Mouse (Mus musculus) hindbrain, embryonic 14.5 days (tissue): Measurements from ENCODE around the gene Calm4. TPM values are rescaled to one million over a fixed set of nuclear protein-coding genes. Genes with fewer than 3 reads are reported as not detected.
"Not testable (repeated sequence)": the region's sequence is repeated elsewhere in the genome, so short reads cannot be mapped to it uniquely, and the experiment has no call there.

Source experiments
- ATAC-seq: fragments of 200-750 bp; cut with Nextera tagmentation; 2 replicates; pipeline ENCODE4 v1.8.0; 2017; ENCODE audit warnings: moderate number of reproducible peaks, mild to moderate bottlenecking, moderate TSS enrichment, moderate library complexity; ENCODE audit not compliant: low FRiP score
- DNase-seq: peaks from one replicate; pipeline ENCODE4 v3.0.0-alpha.2; 2015; ENCODE audit warnings: low spot score
- H3K27ac ChIP-seq: fragments of 300-500 bp; sonication (generic); 2 replicates; pipeline ENCODE4 v1.5.1; 2014; ENCODE audit warnings: mild to moderate bottlenecking, moderate library complexity
- H3K27me3 ChIP-seq: fragments of 300-500 bp; sonication (generic); 2 replicates; pipeline ENCODE4 v1.6.1; 2014; ENCODE audit warnings: mild to moderate bottlenecking, low read length, mixed read lengths; ENCODE audit not compliant: control insufficient read depth, insufficient read depth
- H3K36me3 ChIP-seq: fragments of 300-500 bp; sonication (generic); replicated peaks from 2 replicates; pipeline ENCODE4 v1.6.1; 2014; ENCODE audit not compliant: control insufficient read depth, insufficient read depth
- H3K4me1 ChIP-seq: fragments of 300-500 bp; sonication (generic); replicated peaks from 2 replicates; pipeline ENCODE4 v1.6.1; 2014; ENCODE audit warnings: antibody characterized with exemption, low read length, mixed read lengths; ENCODE audit not compliant: control insufficient read depth, insufficient read depth
- H3K4me2 ChIP-seq: fragments of 300-500 bp; sonication (generic); replicated peaks from 2 replicates; pipeline ENCODE4 v1.6.1; 2014; ENCODE audit warnings: mild to moderate bottlenecking, moderate library complexity
- H3K4me3 ChIP-seq: fragments of 300-500 bp; sonication (generic); replicated peaks from 2 replicates; pipeline ENCODE4 v1.5.1; 2014; ENCODE audit warnings: mild to moderate bottlenecking, low read length
- H3K9ac ChIP-seq: fragments of 300-500 bp; sonication (generic); 2 replicates; pipeline ENCODE4 v1.6.1; 2014
- H3K9me3 ChIP-seq: fragments of 300-500 bp; sonication (generic); 2 replicates; pipeline ENCODE4 v1.6.1; 2016; ENCODE audit warnings: low read length; ENCODE audit not compliant: control insufficient read depth
- WGBS: fragments of 180-500 bp; shearing (Covaris S2); extraction: QIAGEN DNeasy Blood & Tissue Kit; methylation state at CpG from one replicate; pipeline ENCODE4 v1.1.7; 2014; 5-methylcytosine and 5-hydroxymethylcytosine counted together
- polyA plus RNA-seq: library from polyadenylated mRNA; unstranded; fragments of >200 nt; fragmentation: Nextera tagmentation; extraction: Ambion mirVana; gene quantifications from 2 replicates; pipeline ENCODE4 v1.2.1, GENCODE M21; 2014

Gene Calm4
- polyA plus RNA-seq, 1 experiment from 2014 or later, result not detected

GRCm38 (mm10) chr13:3818012-3818739 lies 19.4 kb upstream of the Calm4 start:
- no peak overlapping the region for H3K9ac ChIP-seq
- no peak overlapping the region for H3K4me3 ChIP-seq
- H3K4me1 ChIP-seq, result no peaks in the 10 kb centered on the region
- no peak overlapping the region for H3K27ac ChIP-seq
- H3K4me2 ChIP-seq, result no peak overlapping the region
- no peaks in the 10 kb centered on the region for H3K36me3 ChIP-seq
- H3K9me3 ChIP-seq, result no peaks in the 10 kb centered on the region
- DNase-seq (no peak), ATAC-seq (no peak)
- H3K27me3 ChIP-seq, result no peaks in the 10 kb centered on the region
- WGBS, result 79% methylated on average over 5 of the region's 5 CpGs

DNA sequence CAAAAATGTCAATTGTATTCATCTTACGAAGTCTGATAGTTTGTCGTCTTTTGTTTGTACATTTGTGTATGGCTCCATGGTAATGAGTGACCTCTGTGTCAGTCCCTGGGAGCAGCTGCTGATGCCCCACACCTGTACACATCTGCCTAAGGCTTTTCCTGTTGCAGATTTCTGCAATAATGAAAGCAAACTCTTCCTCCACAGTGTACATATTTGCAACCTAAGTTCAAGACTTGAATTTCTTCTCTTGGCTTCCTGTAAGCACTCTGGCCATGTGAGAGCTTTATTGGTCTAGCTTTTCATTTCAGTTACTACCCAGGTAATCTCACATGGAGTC lies 18.8 kb upstream of the Calm4 start:
- no peaks in the 10 kb centered on the region for H3K27me3 ChIP-seq
- H3K4me2 ChIP-seq, result no peak overlapping the region
- WGBS, result 96% methylated on average over 2 of the region's 2 CpGs
- H3K27ac ChIP-seq, result no peak overlapping the region
- no peaks in the 10 kb centered on the region for H3K9me3 ChIP-seq
- no peaks in the 10 kb centered on the region for H3K36me3 ChIP-seq
- DNase-seq (no peak), ATAC-seq (no peak)
- H3K4me3 ChIP-seq, result no peak overlapping the region
- H3K4me1 ChIP-seq, result no peaks in the 10 kb centered on the region
- H3K9ac ChIP-seq, result no peak overlapping the region

DNA sequence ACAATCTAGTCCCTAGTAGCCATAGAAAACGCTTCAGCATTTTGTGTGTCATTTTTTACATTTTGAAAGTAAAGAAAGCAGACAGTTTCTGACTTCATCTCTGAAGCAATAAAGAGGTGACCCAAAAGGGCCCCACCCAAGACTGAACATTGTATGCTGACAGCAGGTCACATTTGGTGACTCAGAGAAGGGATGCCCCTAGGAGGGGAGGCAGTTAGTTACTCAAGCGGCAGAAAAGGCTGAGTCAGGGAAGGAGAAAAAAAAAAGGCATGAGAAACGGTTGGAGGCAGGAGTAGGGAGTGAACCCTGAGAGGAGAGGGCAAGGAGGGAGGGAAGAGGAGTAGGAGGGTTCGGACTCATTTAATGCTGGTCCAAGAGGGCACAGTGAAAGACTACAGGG lies 15.5 kb upstream of the Calm4 start:
- Histone ChIP-seq H3K4me2 (no peak overlapping the region), H3K27me3 (no peaks in the 10 kb centered on the region), H3K36me3 (no peaks in the 10 kb centered on the region), H3K4me1 (no peaks in the 10 kb centered on the region), H3K9ac (no peak overlapping the region), H3K27ac (no peak overlapping the region), H3K9me3 (no peaks in the 10 kb centered on the region), H3K4me3 (no peak overlapping the region)
- whole genome bisulfite sequencing, result 72% methylated on average over 4 of the region's 4 CpGs
- DNase-seq (no peak), ATAC-seq (no peak)

DNA sequence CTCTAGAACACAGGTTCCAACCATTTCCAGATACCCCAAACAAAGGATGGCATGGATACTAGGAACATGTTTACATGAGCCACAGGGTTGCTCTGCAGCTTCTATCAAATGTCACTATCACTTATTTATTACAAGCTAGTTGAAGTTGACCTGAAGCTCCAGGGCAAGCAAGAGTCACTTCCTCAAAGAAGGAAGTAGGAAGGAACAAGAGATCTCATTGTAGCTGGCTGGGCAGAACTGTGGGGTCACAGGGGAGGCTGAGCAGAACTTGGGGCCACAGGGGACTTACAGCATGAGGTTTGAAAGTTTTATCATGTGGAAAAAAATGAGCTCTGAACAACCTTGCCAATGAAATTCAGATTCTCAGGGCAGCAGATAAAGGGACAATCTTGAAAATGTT lies 11.8 kb upstream of the Calm4 start:
- H3K27ac ChIP-seq, result no peak overlapping the region
- no peaks in the 10 kb centered on the region for H3K27me3 ChIP-seq
- H3K4me2 ChIP-seq, result no peak overlapping the region
- no peak overlapping the region for H3K9ac ChIP-seq
- no peaks in the 10 kb centered on the region for H3K36me3 ChIP-seq
- no peak overlapping the region for H3K4me3 ChIP-seq
- DNase-seq (no peak), ATAC-seq (no peak)
- no peaks in the 10 kb centered on the region for H3K4me1 ChIP-seq
- no peaks in the 10 kb centered on the region for H3K9me3 ChIP-seq

DNA sequence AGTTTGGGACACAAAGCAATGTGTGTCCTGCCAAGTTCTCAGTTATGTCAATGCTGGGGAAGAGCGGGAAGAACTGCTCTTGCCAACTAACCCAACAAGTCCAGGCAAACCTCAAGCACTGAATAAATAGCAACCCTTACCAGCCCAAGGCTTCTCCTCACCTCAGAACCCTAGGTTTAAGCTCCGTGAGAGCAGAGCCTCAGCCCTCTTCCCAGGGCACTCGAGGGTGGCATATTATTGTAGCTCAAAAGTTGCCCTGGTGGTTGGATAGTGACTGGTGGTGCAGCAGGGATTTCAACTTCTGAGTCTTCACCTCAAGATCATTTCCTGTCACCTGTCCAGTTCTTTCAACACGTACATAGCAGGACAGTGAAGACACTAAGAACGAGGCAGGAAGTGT lies 6.0 kb upstream of the Calm4 start:
- Histone ChIP-seq H3K36me3 (no peaks in the 10 kb centered on the region), H3K9me3 (no peaks in the 10 kb centered on the region), H3K4me1 (no peaks in the 10 kb centered on the region), H3K27me3 (no peaks in the 10 kb centered on the region), H3K4me3 (no peak overlapping the region), H3K4me2 (no peak overlapping the region), H3K27ac (no peak overlapping the region), H3K9ac (no peak overlapping the region)
- WGBS, result 89% methylated on average over 5 of the region's 5 CpGs
- DNase-seq (no peak), ATAC-seq (no peak)

DNA sequence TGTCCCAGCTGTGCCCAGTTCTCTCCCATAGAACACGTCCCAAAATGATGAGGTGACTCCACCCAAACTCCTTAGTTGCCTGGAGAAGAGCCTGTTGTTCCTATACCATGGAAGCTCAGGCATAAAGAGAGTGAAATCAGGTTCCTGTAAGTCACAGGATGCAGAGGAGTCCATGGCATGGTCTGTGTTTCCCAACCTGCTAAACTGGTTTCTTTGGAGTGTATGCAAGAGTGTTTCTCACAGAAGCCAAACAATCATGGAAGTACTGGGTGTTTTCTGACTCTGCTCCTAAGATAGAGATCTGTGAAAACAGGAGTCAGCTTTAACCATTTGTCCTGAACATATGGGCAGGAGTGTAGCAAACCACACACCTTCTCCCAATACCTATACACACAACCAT lies 5.6 kb upstream of the Calm4 start:
- no peaks in the 10 kb centered on the region for H3K9me3 ChIP-seq
- no peak overlapping the region for H3K27ac ChIP-seq
- no peak overlapping the region for H3K4me2 ChIP-seq
- H3K4me1 ChIP-seq, result no peaks in the 10 kb centered on the region
- DNase-seq, result no peak
- no peak overlapping the region for H3K4me3 ChIP-seq
- no peak overlapping the region for H3K9ac ChIP-seq
- 67% methylated on average over 1 of the region's 1 CpGs for WGBS
- H3K27me3 ChIP-seq, result no peaks in the 10 kb centered on the region
- ATAC-seq, result no peak
- no peaks in the 10 kb centered on the region for H3K36me3 ChIP-seq

GRCm38 (mm10) chr13:3832450-3832849 lies 5.1 kb upstream of the Calm4 start:
- H3K4me2 ChIP-seq, result no peak overlapping the region
- 69% methylated on average over 2 of the region's 2 CpGs for WGBS
- no peaks in the 10 kb centered on the region for H3K27me3 ChIP-seq
- DNase-seq, result no peak
- H3K4me1 ChIP-seq, result no peaks in the 10 kb centered on the region
- H3K9me3 ChIP-seq, result no peaks in the 10 kb centered on the region
- no peak overlapping the region for H3K27ac ChIP-seq
- no peak for ATAC-seq
- no peaks in the 10 kb centered on the region for H3K36me3 ChIP-seq
- H3K9ac ChIP-seq, result no peak overlapping the region
- no peak overlapping the region for H3K4me3 ChIP-seq

DNA sequence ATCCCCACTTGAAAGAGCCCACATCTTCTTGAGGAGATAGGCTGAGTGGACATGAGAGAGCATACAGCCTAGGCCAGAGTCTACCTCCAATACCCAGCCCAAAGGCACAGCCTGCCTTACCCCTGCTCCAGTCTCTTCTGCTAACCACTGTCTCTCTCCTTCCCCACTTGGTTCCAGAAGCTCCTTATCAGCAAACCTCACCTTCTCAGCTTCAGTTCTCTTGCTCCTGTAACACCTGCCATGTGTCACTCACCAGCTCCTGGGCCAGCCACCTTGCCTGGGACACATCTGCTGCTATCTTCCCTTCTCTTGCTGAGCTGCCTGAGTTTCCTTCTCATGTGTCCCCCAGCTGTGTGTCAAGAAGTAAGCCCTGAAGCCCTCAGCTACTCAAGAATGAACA lies 3.9 kb upstream of the Calm4 start:
- not testable (repeated sequence) for H3K9ac ChIP-seq, H3K27ac ChIP-seq, H3K9me3 ChIP-seq, H3K36me3 ChIP-seq, DNase-seq, ATAC-seq, H3K27me3 ChIP-seq, H3K4me2 ChIP-seq, H3K4me3 ChIP-seq, H3K4me1 ChIP-seq

DNA sequence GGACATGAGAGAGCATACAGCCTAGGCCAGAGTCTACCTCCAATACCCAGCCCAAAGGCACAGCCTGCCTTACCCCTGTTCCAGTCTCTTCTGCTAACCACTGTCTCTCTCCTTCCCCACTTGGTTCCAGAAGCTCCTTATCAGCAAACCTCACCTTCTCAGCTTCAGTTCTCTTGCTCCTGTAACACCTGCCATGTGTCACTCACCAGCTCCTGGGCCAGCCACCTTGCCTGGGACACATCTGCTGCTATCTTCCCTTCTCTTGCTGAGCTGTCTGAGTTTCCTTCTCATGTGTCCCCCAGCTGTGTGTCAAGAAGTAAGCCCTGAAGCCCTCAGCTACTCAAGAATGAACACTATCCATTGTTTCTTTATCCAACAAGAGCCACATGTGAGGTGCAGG lies 3.1 kb downstream of the Calm4 start:
- H3K36me3 ChIP-seq, DNase-seq, H3K4me3 ChIP-seq, H3K4me1 ChIP-seq, ATAC-seq, H3K27ac ChIP-seq, H3K9ac ChIP-seq, H3K27me3 ChIP-seq, H3K4me2 ChIP-seq, H3K9me3 ChIP-seq: not testable (repeated sequence)

DNA sequence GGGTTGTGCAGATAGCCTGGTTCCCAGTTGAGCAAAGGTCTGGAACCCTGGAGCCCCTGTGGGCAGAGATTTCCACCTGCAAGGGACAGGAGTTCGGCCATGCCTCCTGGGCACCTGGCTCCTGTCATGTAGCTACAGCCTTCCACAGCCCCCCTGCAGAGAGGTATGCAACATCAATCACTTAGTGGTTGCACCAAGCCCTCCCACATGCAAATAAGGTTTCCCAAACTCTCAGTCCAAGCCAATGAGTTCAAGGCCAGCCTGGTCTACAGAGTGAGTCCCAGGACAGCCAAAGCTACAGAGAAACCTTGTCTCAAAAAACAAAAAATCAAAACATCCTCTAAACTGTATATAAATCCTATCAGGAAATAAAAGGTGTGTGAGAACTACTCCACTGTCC lies 12.8 kb downstream of the Calm4 start:
- no peaks in the 10 kb centered on the region for H3K27me3 ChIP-seq
- no peaks in the 10 kb centered on the region for H3K36me3 ChIP-seq
- H3K9ac ChIP-seq, result no peak overlapping the region
- no peak for DNase-seq
- no peak overlapping the region for H3K4me3 ChIP-seq
- no peak for ATAC-seq
- 64% methylated on average over 1 of the region's 1 CpGs for WGBS
- no peaks in the 10 kb centered on the region for H3K9me3 ChIP-seq
- H3K4me1 ChIP-seq, result no peaks in the 10 kb centered on the region
- no peak overlapping the region for H3K4me2 ChIP-seq
- no peak overlapping the region for H3K27ac ChIP-seq
